Mouse (Mus musculus) liver, embryonic 15.5 days (tissue): Measurements from ENCODE around the gene Sipa1l2. TPM values are rescaled to one million over a fixed set of nuclear protein-coding genes. Genes with fewer than 3 reads are reported as not detected.

Source experiments
- ATAC-seq: fragments of 200-750 bp; cut with Nextera tagmentation; 2 replicates; pipeline ENCODE4 v1.8.0; 2017; ENCODE audit warnings: moderate number of reproducible peaks, mild to moderate bottlenecking, moderate library complexity; ENCODE audit not compliant: insufficient read depth
- H3K27ac ChIP-seq: fragments of 300-500 bp; sonication (generic); replicated peaks from 2 replicates; pipeline ENCODE4 v1.5.1; 2015; ENCODE audit warnings: mild to moderate bottlenecking, inconsistent platforms
- H3K27me3 ChIP-seq: fragments of 300-500 bp; sonication (generic); 2 replicates; pipeline ENCODE4 v1.6.1; 2015; ENCODE audit warnings: mild to moderate bottlenecking, inconsistent platforms
- H3K36me3 ChIP-seq: fragments of 300-500 bp; sonication (generic); replicated peaks from 2 replicates; pipeline ENCODE4 v1.6.1; 2015; ENCODE audit warnings: moderate library complexity, mild to moderate bottlenecking, inconsistent platforms
- H3K4me1 ChIP-seq: fragments of 300-500 bp; sonication (generic); replicated peaks from 2 replicates; pipeline ENCODE4 v1.6.1; 2015; ENCODE audit warnings: inconsistent platforms
- H3K4me2 ChIP-seq: fragments of 300-500 bp; sonication (generic); 2 replicates; pipeline ENCODE4 v1.6.1; 2015; ENCODE audit warnings: moderate library complexity, mild to moderate bottlenecking, inconsistent platforms
- H3K4me3 ChIP-seq: fragments of 300-500 bp; sonication (generic); replicated peaks from 2 replicates; pipeline ENCODE4 v1.5.1; 2015; ENCODE audit warnings: mild to moderate bottlenecking, inconsistent platforms
- H3K9ac ChIP-seq: fragments of 300-500 bp; sonication (generic); 2 replicates; pipeline ENCODE4 v1.6.1; 2015; ENCODE audit warnings: moderate library complexity, mild to moderate bottlenecking, inconsistent platforms
- H3K9me3 ChIP-seq: fragments of 300-500 bp; sonication (generic); replicated peaks from 2 replicates; pipeline ENCODE4 v1.6.1; 2016; ENCODE audit warnings: inconsistent platforms
- WGBS: fragments of 180-500 bp; shearing (Covaris S2); methylation state at CpG from one replicate; pipeline ENCODE4 v1.1.7; 2015; ENCODE audit warnings: mixed read lengths; ENCODE audit not compliant: insufficient replicate concordance; 5-methylcytosine and 5-hydroxymethylcytosine counted together
- polyA plus RNA-seq: library from polyadenylated mRNA; unstranded; fragments of >200 nt; fragmentation: Nextera tagmentation; extraction: Ambion mirVana; gene quantifications from 2 replicates; pipeline ENCODE4 v1.2.1, GENCODE M21; 2015

The Sipa1l2 gene
- polyA plus RNA-seq, 1 experiment from 2014 or later, result 0.62 TPM

DNA sequence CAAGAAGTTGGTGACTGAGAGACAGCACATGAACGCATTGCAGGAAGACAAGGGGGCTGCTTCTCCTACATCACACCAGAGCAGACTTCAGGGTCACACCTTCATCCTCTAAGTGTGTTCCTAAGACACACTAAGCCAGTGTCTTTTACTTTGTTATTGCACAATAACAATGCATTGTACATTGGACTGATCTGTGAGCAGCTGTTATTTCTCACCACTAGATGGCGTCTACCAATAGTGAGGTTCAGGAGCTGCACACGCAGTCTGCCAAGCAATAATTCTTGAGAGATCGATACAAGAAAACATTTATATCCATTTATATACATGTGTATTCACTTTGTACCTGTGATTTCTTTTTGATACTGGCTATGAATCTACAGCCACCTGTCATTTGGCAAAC lies 4.7 kb upstream of the Sipa1l2 start:
- no peak for ATAC-seq
- Histone ChIP-seq H3K27me3 (peaks cover 21% of the 10 kb centered on the region), H3K36me3 (no peaks in the 10 kb centered on the region), H3K9ac (no peak overlapping the region), H3K4me3 (no peak overlapping the region), H3K4me2 (no peak overlapping the region), H3K4me1 (peaks cover 13% of the 10 kb centered on the region), H3K9me3 (no peaks in the 10 kb centered on the region), H3K27ac (no peak overlapping the region)
- WGBS, result 32% methylated on average over 4 of the region's 4 CpGs

DNA sequence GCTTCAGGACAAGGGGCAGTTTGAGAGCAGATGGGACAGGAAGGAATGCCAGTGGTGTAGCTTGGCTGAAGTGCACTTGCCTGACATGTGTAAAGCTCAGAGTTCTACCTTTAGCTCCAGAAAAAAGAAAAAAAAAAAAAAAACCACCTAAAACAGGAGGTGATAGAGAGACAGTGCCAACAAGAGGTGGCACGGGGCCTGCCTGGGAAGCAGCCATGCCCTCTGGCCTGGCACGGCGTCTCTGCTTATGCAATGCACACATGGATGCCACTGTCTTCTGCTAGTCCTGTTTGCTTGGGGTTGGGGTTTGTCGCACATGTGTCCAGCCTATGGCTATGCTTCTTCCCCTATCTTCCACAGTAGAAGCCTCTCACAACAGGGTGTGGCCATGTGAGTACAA lies 2.6 kb upstream of the Sipa1l2 start:
- Histone ChIP-seq H3K27ac (no peak overlapping the region), H3K27me3 (peaks cover 41% of the 10 kb centered on the region), H3K9me3 (no peaks in the 10 kb centered on the region), H3K4me3 (no peak overlapping the region), H3K4me1 (peaks cover 26% of the 10 kb centered on the region), H3K4me2 (no peak overlapping the region), H3K36me3 (no peaks in the 10 kb centered on the region), H3K9ac (no peak overlapping the region)
- 79% methylated on average over 4 of the region's 4 CpGs for WGBS
- ATAC-seq, result no peak

DNA sequence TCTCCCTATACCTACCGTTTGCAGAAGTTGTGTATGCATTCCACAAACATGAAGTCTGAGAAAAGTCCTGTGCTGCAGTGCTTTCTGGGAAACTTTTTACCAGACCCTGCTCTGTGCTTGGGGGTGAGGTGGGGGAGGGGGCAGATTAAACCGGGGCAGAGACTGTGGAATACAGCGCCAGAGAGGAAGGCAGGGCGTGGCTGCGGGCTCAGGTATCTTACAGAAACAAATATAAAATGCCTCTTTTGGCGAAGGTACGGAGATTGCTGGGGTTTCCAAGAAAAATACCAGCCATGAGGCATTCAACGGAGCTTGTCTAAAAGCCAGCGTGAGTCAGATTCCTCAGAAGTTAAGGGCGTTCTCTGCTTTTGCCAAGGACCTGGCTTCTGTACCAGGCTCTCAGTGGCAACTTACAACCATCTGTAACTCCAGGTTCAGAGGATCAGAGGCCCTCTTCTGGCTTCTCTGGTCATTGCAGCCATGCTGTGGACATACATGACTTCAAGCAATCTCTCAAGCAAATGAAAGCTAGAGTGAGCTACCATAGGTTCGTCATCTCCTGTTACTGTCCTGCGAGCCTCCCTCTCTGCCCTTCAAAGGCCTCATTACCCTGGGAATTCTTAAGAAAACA lies 1.3 kb upstream of the Sipa1l2 start:
- WGBS, result 61% methylated on average over 12 of the region's 12 CpGs
- H3K4me3 ChIP-seq, result no peak overlapping the region

DNA sequence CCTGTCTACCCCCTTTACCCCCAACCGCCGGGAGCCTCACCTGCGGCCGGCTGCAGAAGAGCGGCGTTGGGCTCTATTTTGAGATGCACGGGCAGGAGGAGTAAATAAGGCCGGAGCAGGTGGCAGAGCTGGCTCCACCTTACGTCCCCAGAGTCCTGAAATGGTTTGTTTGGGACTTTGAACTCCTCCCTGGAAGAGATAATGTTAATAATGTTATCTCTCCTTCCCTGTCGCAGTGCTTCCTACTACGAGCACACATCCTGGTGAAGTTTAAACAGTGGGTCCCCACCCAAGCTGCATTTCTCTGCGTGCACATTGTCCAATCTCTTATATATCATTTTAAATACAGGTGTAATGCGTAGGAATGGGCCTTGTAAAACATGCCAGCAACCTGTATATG lies 781 bp upstream of the Sipa1l2 start:
- Histone ChIP-seq H3K4me1 (peaks cover 26% of the 10 kb centered on the region), H3K27ac (no peak overlapping the region; the same call in 1 of the 2 replicates), H3K9me3 (no peaks in the 10 kb centered on the region), H3K36me3 (no peaks in the 10 kb centered on the region), H3K9ac (peak overlapping the region; percentile 30; the same call in 1 of the 2 replicates), H3K4me3 (peak overlapping the region; percentile 63), H3K27me3 (peaks cover 48% of the 10 kb centered on the region), H3K4me2 (peak overlapping the region; percentile 84)
- no peak; the same call in 1 of the 2 replicates for ATAC-seq
- 7% methylated on average over 13 of the region's 13 CpGs for WGBS

More for the DNA sequence above, 1.3 kb upstream of the Sipa1l2 start:
- no peak for ATAC-seq
- H3K36me3 ChIP-seq, result no peaks in the 10 kb centered on the region
- H3K27me3 ChIP-seq, result peaks cover 48% of the 10 kb centered on the region
- no peaks in the 10 kb centered on the region for H3K9me3 ChIP-seq
- H3K4me1 ChIP-seq, result peaks cover 26% of the 10 kb centered on the region
- no peak overlapping the region for H3K9ac ChIP-seq
- no peak overlapping the region for H3K27ac ChIP-seq
- H3K4me2 ChIP-seq, result peak overlapping the region; percentile 84; the same call in 1 of the 2 replicates

- H3K4me3 ChIP-seq, result peak overlapping the region; percentile 63
- peak overlapping the region; percentile 47; the same call in 1 of the 2 replicates for H3K9ac ChIP-seq
- H3K27me3 ChIP-seq, result peaks cover 48% of the 10 kb centered on the region
- peak overlapping the region; percentile 84 for H3K4me2 ChIP-seq
- H3K36me3 ChIP-seq, result no peaks in the 10 kb centered on the region
- ATAC-seq, result no peak
- WGBS, result under 1% methylated on average over 39 of the region's 39 CpGs
- H3K9me3 ChIP-seq, result no peaks in the 10 kb centered on the region
- H3K4me1 ChIP-seq, result peaks cover 26% of the 10 kb centered on the region
- no peak overlapping the region for H3K27ac ChIP-seq
These were observed 616 bp downstream of the Sipa1l2 start for GRCm38 (mm10) chr8:125568851-125569532.

DNA sequence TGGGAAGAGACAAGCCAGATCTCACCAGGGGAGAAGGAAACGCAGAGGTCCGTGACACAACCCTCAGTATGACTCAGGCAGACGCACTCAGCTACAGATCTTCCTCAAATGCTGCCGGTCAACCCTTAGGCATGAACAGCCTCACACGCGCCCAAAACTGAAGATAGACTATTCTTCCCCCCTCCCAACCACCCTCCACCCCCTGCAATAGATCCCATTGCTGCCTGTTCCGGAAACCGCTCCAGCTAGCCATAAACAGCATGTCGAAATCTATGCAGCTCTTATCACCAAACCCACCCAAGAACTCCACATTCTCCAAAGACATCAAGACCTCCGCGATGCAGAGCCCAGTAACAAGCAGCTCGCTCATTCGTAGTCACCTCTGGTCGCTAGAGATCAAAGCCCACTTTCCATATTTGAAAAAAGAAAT lies 1.2 kb downstream of the Sipa1l2 start:
- Histone ChIP-seq H3K4me1 (peaks cover 26% of the 10 kb centered on the region), H3K27me3 (peaks cover 48% of the 10 kb centered on the region), H3K36me3 (no peaks in the 10 kb centered on the region), H3K4me2 (peak overlapping the region; percentile 84), H3K27ac (no peak overlapping the region), H3K9ac (no peak overlapping the region), H3K9me3 (no peaks in the 10 kb centered on the region), H3K4me3 (peak overlapping the region; percentile 63)
- 2% methylated on average over 14 of the region's 14 CpGs for WGBS
- ATAC-seq, result no peak

GRCm38 (mm10) chr8:125567569-125567968 lies 2.0 kb downstream of the Sipa1l2 start:
- Histone ChIP-seq H3K4me2 (no peak overlapping the region), H3K4me3 (no peak overlapping the region), H3K36me3 (no peaks in the 10 kb centered on the region), H3K9me3 (no peaks in the 10 kb centered on the region), H3K27me3 (peaks cover 48% of the 10 kb centered on the region), H3K4me1 (peaks cover 26% of the 10 kb centered on the region), H3K27ac (no peak overlapping the region), H3K9ac (no peak overlapping the region)
- 41% methylated on average over 7 of the region's 7 CpGs for WGBS
- no peak for ATAC-seq

DNA sequence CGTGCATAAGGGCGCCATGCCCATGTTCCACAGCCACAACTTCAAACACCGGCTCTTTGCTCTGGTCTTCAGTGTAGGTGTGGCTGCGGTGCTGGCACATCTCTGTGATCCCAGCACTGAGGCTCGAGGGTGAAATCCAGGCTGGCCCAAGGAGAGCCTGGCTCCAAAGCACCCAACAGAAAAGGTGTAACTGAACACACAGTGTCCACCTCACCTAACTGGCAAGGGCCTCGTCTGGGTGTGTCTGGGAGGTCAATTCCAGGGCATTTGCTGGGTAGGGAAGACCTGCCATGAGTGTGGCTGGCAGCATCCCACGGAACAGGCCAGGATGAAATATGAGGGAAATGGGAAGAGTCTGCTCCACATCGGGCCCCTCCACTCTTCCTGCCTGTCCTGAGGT lies 6.7 kb downstream of the Sipa1l2 start:
- Histone ChIP-seq H3K9me3 (no peaks in the 10 kb centered on the region), H3K4me3 (no peak overlapping the region), H3K27ac (no peak overlapping the region), H3K4me1 (peaks cover 27% of the 10 kb centered on the region), H3K9ac (no peak overlapping the region), H3K27me3 (peaks cover 19% of the 10 kb centered on the region), H3K4me2 (no peak overlapping the region), H3K36me3 (no peaks in the 10 kb centered on the region)
- 60% methylated on average over 8 of the region's 8 CpGs for WGBS
- ATAC-seq, result no peak

- Histone ChIP-seq H3K4me1 (peaks cover 35% of the 10 kb centered on the region), H3K27me3 (peaks cover 5% of the 10 kb centered on the region; the same call in 1 of the 2 replicates)
These were observed 8.7 kb downstream of the Sipa1l2 start for GRCm38 (mm10) chr8:125560825-125561490.

DNA sequence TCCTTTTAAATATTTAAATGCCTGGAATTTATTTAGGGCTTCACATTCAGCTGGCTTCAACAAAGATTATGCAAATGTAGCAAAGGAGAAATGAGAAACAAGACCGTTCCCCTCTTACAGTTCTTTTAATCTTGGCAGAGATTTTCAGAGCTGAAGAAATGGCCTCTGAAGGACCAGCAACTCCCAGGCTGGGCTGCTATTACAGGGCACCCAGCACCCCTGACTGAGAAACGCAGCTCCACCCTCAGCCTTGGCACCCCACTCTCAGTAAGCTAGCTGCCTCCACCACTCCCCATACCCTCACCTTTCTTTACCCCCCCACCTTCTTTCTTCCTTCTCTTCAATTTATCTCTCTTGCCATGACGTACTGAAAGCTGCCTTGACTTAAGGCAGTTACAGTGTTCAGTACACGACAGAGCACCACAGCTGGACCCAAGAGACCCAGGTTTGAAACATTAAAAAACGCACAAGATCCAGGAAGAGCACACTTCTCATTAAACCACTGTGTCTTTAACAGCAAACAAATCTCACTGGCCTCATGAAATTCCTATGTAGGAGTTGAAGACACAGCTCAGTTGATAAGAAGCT lies 10.4 kb downstream of the Sipa1l2 start:
- H3K4me3 ChIP-seq, result no peak overlapping the region
- no peaks in the 10 kb centered on the region for H3K36me3 ChIP-seq
- no peaks in the 10 kb centered on the region for H3K9me3 ChIP-seq
- peaks cover 5% of the 10 kb centered on the region; the same call in 1 of the 2 replicates for H3K27me3 ChIP-seq
- H3K9ac ChIP-seq, result no peak overlapping the region
- no peak overlapping the region for H3K27ac ChIP-seq
- 43% methylated on average over 5 of the region's 5 CpGs for WGBS
- peak overlapping the region; percentile 48; the same call in 1 of the 2 replicates for H3K4me2 ChIP-seq
- ATAC-seq, result no peak
- peaks cover 35% of the 10 kb centered on the region for H3K4me1 ChIP-seq

More at GRCm38 (mm10) chr8:125560825-125561490, 8.7 kb downstream of the Sipa1l2 start:
- 18% methylated on average over 11 of the region's 11 CpGs for WGBS
- H3K9ac ChIP-seq, result no peak overlapping the region
- no peak overlapping the region for H3K4me3 ChIP-seq
- H3K27ac ChIP-seq, result no peak overlapping the region
- H3K36me3 ChIP-seq, result no peaks in the 10 kb centered on the region
- no peak overlapping the region for H3K4me2 ChIP-seq
- H3K9me3 ChIP-seq, result no peaks in the 10 kb centered on the region
- no peak for ATAC-seq
